Comparison of ENCODE assay signal across 12 mouse cellular contexts in the genomic region with DNA sequence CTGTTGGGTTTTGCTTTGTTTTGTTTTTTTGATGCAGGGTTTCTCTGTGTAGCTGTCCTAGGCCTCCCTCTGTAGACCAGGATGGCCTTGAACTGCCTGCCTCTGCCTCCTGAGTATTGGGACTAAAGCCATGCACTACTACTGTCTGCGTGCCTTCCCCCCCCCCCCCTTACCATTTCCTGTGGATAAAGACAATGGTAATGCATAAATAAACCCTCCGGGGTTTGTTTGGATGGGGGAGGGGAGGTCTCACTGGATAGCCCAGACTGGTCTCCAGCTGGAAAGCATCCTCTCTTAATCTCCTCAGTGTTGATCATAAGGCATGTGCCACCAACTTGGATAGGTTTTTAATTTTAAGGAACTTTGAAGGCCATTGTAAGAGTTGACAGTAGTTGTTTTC. TPM values are rescaled to one million over a fixed set of nuclear protein-coding genes. Genes with fewer than 3 reads are reported as not detected.
DNase-seq lines count a peak whose midpoint lies in the region; ATAC-seq and TF ChIP-seq lines count a peak whose summit lies in the region.
"Had no signal": no experiment of that assay in that cellular context is flagged by ENCODE, and none has a peak within 500 bp of the region (broad histone marks: within the 10 kb centered on the region; RNA-seq: fewer than 3 reads in every experiment).

No protein-coding gene starts in this region.

- peaks cover 3% of the 10 kb centered on the region; the same call in 1 of the 2 replicates for H3K36me3 ChIP-seq in hindbrain, embryonic 11.5 days (ENCODE audit: control insufficient read depth, insufficient read depth, low read length)
- peaks cover 14% of the 10 kb centered on the region for H3K36me3 ChIP-seq in hindbrain, postnatal 0 days (ENCODE audit: insufficient read depth, low read length)
- H3K36me3 ChIP-seq in neural tube, embryonic 12.5 days: peaks cover 30% of the 10 kb centered on the region
- H3K36me3 ChIP-seq in neural tube, embryonic 15.5 days: peaks cover 36% of the 10 kb centered on the region
- 0 out of 2 replicates have a peak, but pooled peaks cover 1% of the 10 kb centered on the region for H3K36me3 ChIP-seq in stomach, embryonic 16.5 days (ENCODE audit: control insufficient read depth, insufficient read depth, low read length)
- peaks cover 37% of the 10 kb centered on the region for H3K36me3 ChIP-seq in embryonic facial prominence, embryonic 10.5 days (replicated peaks)

- 13% methylated on average over 2 of the region's 2 CpGs for WGBS in hindbrain, embryonic 11.5 days
- WGBS in hindbrain, postnatal 0 days: 3% methylated on average over 2 of the region's 2 CpGs
- 5% methylated on average over 2 of the region's 2 CpGs for WGBS in neural tube, embryonic 12.5 days
- 7% methylated on average over 2 of the region's 2 CpGs for WGBS in neural tube, embryonic 15.5 days
- 12% methylated on average over 2 of the region's 2 CpGs for WGBS in stomach, embryonic 16.5 days
- WGBS in embryonic facial prominence, embryonic 10.5 days: 14% methylated on average over 2 of the region's 2 CpGs

- no peak for ATAC-seq in CD4-positive, CD25-positive, alpha-beta regulatory T cell, adult 4 months
- no peak for ATAC-seq in hindbrain, embryonic 11.5 days (ENCODE audit: low FRiP score)
- no peak for ATAC-seq in hindbrain, postnatal 0 days
- no peak for ATAC-seq in neural tube, embryonic 12.5 days (ENCODE audit: low FRiP score, low read depth)
- ATAC-seq in neural tube, embryonic 15.5 days (ENCODE audit: low FRiP score): no peak
- ATAC-seq in stomach, embryonic 16.5 days (ENCODE audit: insufficient read depth, low FRiP score): peak; percentile 47; the same call in 1 of the 2 replicates
- ATAC-seq: Patski had no signal

- no peak for TF ChIP-seq CTCF in hindbrain, postnatal 0 days (IDR thresholded peaks at IDR 0.05; ENCODE audit: low read depth)

- no peak overlapping the region for H3K4me2 ChIP-seq in hindbrain, embryonic 11.5 days (replicated peaks; ENCODE audit: low read depth, low read length)
- no peak overlapping the region for H3K4me2 ChIP-seq in hindbrain, postnatal 0 days (ENCODE audit: low read depth, low read length)
- H3K4me2 ChIP-seq in neural tube, embryonic 12.5 days (replicated peaks): 0 out of 2 replicates have a peak overlapping the region, but pooled peaks have one; percentile 20
- H3K4me2 ChIP-seq in neural tube, embryonic 15.5 days: no peak overlapping the region
- H3K4me2 ChIP-seq in stomach, embryonic 16.5 days (ENCODE audit: low read depth, low read length): no peak overlapping the region

- no peaks in the 10 kb centered on the region for H3K27me3 ChIP-seq in hindbrain, embryonic 11.5 days (ENCODE audit: control insufficient read depth, insufficient read depth, low read length)
- no peaks in the 10 kb centered on the region for H3K27me3 ChIP-seq in hindbrain, postnatal 0 days (ENCODE audit: insufficient read depth, low read length)
- no peaks in the 10 kb centered on the region for H3K27me3 ChIP-seq in neural tube, embryonic 12.5 days (replicated peaks)
- H3K27me3 ChIP-seq in neural tube, embryonic 15.5 days (replicated peaks): no peaks in the 10 kb centered on the region
- no peaks in the 10 kb centered on the region for H3K27me3 ChIP-seq in stomach, embryonic 16.5 days (ENCODE audit: control insufficient read depth, insufficient read depth, low read length)
- H3K27me3 ChIP-seq in embryonic facial prominence, embryonic 10.5 days (replicated peaks; ENCODE audit: low read depth, poor library complexity, severe bottlenecking): no peaks in the 10 kb centered on the region
- H3K27me3 ChIP-seq: megakaryocyte, embryonic 14.5 days; Patski had no signal

- 0 out of 2 replicates have a peak, but pooled peaks cover 2% of the 10 kb centered on the region for H3K4me1 ChIP-seq in hindbrain, embryonic 11.5 days (replicated peaks; ENCODE audit: control insufficient read depth, insufficient read depth, low read length)
- peaks cover 26% of the 10 kb centered on the region for H3K4me1 ChIP-seq in hindbrain, postnatal 0 days (ENCODE audit: insufficient read depth, low read length)
- H3K4me1 ChIP-seq in neural tube, embryonic 12.5 days: peaks cover 32% of the 10 kb centered on the region
- H3K4me1 ChIP-seq in neural tube, embryonic 15.5 days: peaks cover 58% of the 10 kb centered on the region
- peaks cover 15% of the 10 kb centered on the region for H3K4me1 ChIP-seq in stomach, embryonic 16.5 days (ENCODE audit: control insufficient read depth, insufficient read depth, low read length)
- H3K4me1 ChIP-seq in embryonic facial prominence, embryonic 10.5 days: 0 out of 2 replicates have a peak, but pooled peaks cover 4% of the 10 kb centered on the region

- no peak overlapping the region for H3K27ac ChIP-seq in hindbrain, embryonic 11.5 days (ENCODE audit: low read depth, low read length)
- H3K27ac ChIP-seq in hindbrain, postnatal 0 days: no peak overlapping the region
- no peak overlapping the region for H3K27ac ChIP-seq in neural tube, embryonic 12.5 days
- H3K27ac ChIP-seq in neural tube, embryonic 15.5 days (replicated peaks): no peak overlapping the region
- H3K27ac ChIP-seq in stomach, embryonic 16.5 days (ENCODE audit: low read length): no peak overlapping the region
- H3K27ac ChIP-seq in embryonic facial prominence, embryonic 10.5 days (replicated peaks): no peak overlapping the region
- H3K27ac ChIP-seq: limb, embryonic 10.5 days had no signal

- DNase-seq in CD4-positive, CD25-positive, alpha-beta regulatory T cell, adult 2 months (ENCODE audit: low read depth, low spot score): peak; percentile 17
- peak; percentile 22 for DNase-seq in hindbrain, embryonic 11.5 days (ENCODE audit: low spot score)
- DNase-seq in hindbrain, postnatal 0 days (ENCODE audit: low spot score): no peak
- DNase-seq in embryonic facial prominence, embryonic 10.5 days (ENCODE audit: low spot score): no peak
- DNase-seq: gastrocnemius, postnatal 36 days had no signal

- no peak overlapping the region for H3K4me3 ChIP-seq in hindbrain, embryonic 11.5 days (ENCODE audit: low read depth, low read length)
- H3K4me3 ChIP-seq in hindbrain, postnatal 0 days (ENCODE audit: low read length): no peak overlapping the region
- no peak overlapping the region for H3K4me3 ChIP-seq in neural tube, embryonic 12.5 days
- no peak overlapping the region for H3K4me3 ChIP-seq in neural tube, embryonic 15.5 days (replicated peaks)
- no peak overlapping the region for H3K4me3 ChIP-seq in stomach, embryonic 16.5 days (replicated peaks; ENCODE audit: low read length)
- no peak overlapping the region for H3K4me3 ChIP-seq in embryonic facial prominence, embryonic 10.5 days
- H3K4me3 ChIP-seq: limb, embryonic 10.5 days; megakaryocyte, embryonic 14.5 days had no signal

- no peaks in the 10 kb centered on the region for H3K9me3 ChIP-seq in hindbrain, embryonic 11.5 days (ENCODE audit: control insufficient read depth, low read length)
- H3K9me3 ChIP-seq in hindbrain, postnatal 0 days (ENCODE audit: low read length): no peaks in the 10 kb centered on the region
- no peaks in the 10 kb centered on the region for H3K9me3 ChIP-seq in neural tube, embryonic 12.5 days
- no peaks in the 10 kb centered on the region for H3K9me3 ChIP-seq in neural tube, embryonic 15.5 days (replicated peaks)
- H3K9me3 ChIP-seq in stomach, embryonic 16.5 days (replicated peaks; ENCODE audit: control insufficient read depth, low read length): no peaks in the 10 kb centered on the region
- H3K9me3 ChIP-seq in embryonic facial prominence, embryonic 10.5 days: no peaks in the 10 kb centered on the region
- H3K9me3 ChIP-seq: limb, embryonic 10.5 days; megakaryocyte, embryonic 14.5 days had no signal

- no peak overlapping the region for H3K9ac ChIP-seq in hindbrain, embryonic 11.5 days (ENCODE audit: low read depth, low read length)
- no peak overlapping the region for H3K9ac ChIP-seq in hindbrain, postnatal 0 days (replicated peaks; ENCODE audit: low read length)
- H3K9ac ChIP-seq in neural tube, embryonic 12.5 days: no peak overlapping the region
- no peak overlapping the region for H3K9ac ChIP-seq in neural tube, embryonic 15.5 days (replicated peaks)
- no peak overlapping the region for H3K9ac ChIP-seq in stomach, embryonic 16.5 days (ENCODE audit: low read length)

RNA-seq across cellular contexts. Expression of a gene that starts 8.2 kb away (rescaled TPM):
- polyA plus RNA-seq in CD4-positive, CD25-positive, alpha-beta regulatory T cell, adult 4 months (2017; shearing (Covaris generic)): 100 to 1,000 TPM in 1 of 2 experiments, 10 to 100 TPM in 1; 70.4 to 103 TPM
- polyA plus RNA-seq in hindbrain, embryonic 11.5 days (2014; fragmentation: Nextera tagmentation; extraction: Ambion mirVana): 172 and 192 TPM in 2 replicates
- 716 and 902 TPM in 2 replicates for total RNA-seq in hindbrain, postnatal 0 days (2014; rRNA removed)
- polyA plus RNA-seq in hindbrain, postnatal 0 days (2015; fragmentation: Nextera tagmentation; extraction: Ambion mirVana): 166 and 184 TPM in 2 replicates
- polyA plus RNA-seq in neural tube, embryonic 12.5 days (2016; fragmentation: Nextera tagmentation; extraction: Ambion mirVana): 177 and 206 TPM in 2 replicates
- polyA plus RNA-seq in neural tube, embryonic 15.5 days (2015; fragmentation: Nextera tagmentation; extraction: Ambion mirVana): 186 and 213 TPM in 2 replicates
- 84.2 and 96.3 TPM in 2 replicates for polyA plus RNA-seq in stomach, embryonic 16.5 days (2015; fragmentation: Nextera tagmentation; extraction: Ambion mirVana)
- 92.9 and 95.8 TPM in 2 replicates for polyA plus RNA-seq in embryonic facial prominence, embryonic 10.5 days (2016; fragmentation: Nextera tagmentation; extraction: Ambion mirVana)

RNA-seq across cellular contexts. Expression of a gene that starts 38.3 kb away (rescaled TPM):
- polyA plus RNA-seq in CD4-positive, CD25-positive, alpha-beta regulatory T cell, adult 4 months (2017; shearing (Covaris generic)): 10 to 100 TPM; 61.6 to 82.4 TPM
- 55.7 and 57.4 TPM in 2 replicates for polyA plus RNA-seq in hindbrain, embryonic 11.5 days (2014; fragmentation: Nextera tagmentation; extraction: Ambion mirVana)
- 39.4 and 43.6 TPM in 2 replicates for total RNA-seq in hindbrain, postnatal 0 days (2014; rRNA removed)
- polyA plus RNA-seq in hindbrain, postnatal 0 days (2015; fragmentation: Nextera tagmentation; extraction: Ambion mirVana): 52.7 and 56.0 TPM in 2 replicates
- polyA plus RNA-seq in neural tube, embryonic 12.5 days (2016; fragmentation: Nextera tagmentation; extraction: Ambion mirVana): 71.1 and 73.5 TPM in 2 replicates
- polyA plus RNA-seq in neural tube, embryonic 15.5 days (2015; fragmentation: Nextera tagmentation; extraction: Ambion mirVana): 64.8 and 66.1 TPM in 2 replicates
- polyA plus RNA-seq in stomach, embryonic 16.5 days (2015; fragmentation: Nextera tagmentation; extraction: Ambion mirVana): 50.0 and 54.3 TPM in 2 replicates
- polyA plus RNA-seq in embryonic facial prominence, embryonic 10.5 days (2016; fragmentation: Nextera tagmentation; extraction: Ambion mirVana): 78.1 and 79.6 TPM in 2 replicates

Comparison
In these comparisons a context has a peak if more than half of its experiments do, and no peak if none do; other contexts are left out.
1. DNase-seq: peak in CD4-positive, CD25-positive, alpha-beta regulatory T cell, adult 2 months (single experiment) and hindbrain, embryonic 11.5 days (single experiment); none in hindbrain, postnatal 0 days (single experiment) and embryonic facial prominence, embryonic 10.5 days (single experiment).